Mouse (Mus musculus) CH12.LX (cell line): ENCODE data around the gene Cnn3.

ENCODE experiments used
- CTCF ChIP-seq, 2 experiments: IDR thresholded peaks in 1 of 2; conservative IDR thresholded peaks in 1 of 2; 2 replicates each; pipeline ENCODE4 v1.5.1; 2011 to 2012; ENCODE audit warnings: low read depth in 2 of 2, low read length in 2 of 2, improper control_type of control experiment in 1 of 2, inconsistent platforms in 1 of 2, mild to moderate bottlenecking in 1 of 2, moderate library complexity in 1 of 2
- ELF1 ChIP-seq: IDR thresholded peaks from 2 replicates; pipeline ENCODE4 v1.6.1; 2014; ENCODE audit warnings: low read depth, mild to moderate bottlenecking, inconsistent platforms, low read length, improper control_type of control experiment
- HCFC1 ChIP-seq: IDR thresholded peaks from 2 replicates; pipeline ENCODE4 v1.6.1; 2012; ENCODE audit warnings: low read depth, mild to moderate bottlenecking, inconsistent platforms, low read length, improper control_type of control experiment
- MAZ ChIP-seq: IDR thresholded peaks from 2 replicates; pipeline ENCODE4 v1.6.1; 2012; ENCODE audit warnings: low read depth, mild to moderate bottlenecking, inconsistent platforms, low read length, improper control_type of control experiment, moderate library complexity
- MYC ChIP-seq: IDR thresholded peaks from 2 replicates; pipeline ENCODE4 v1.6.1; 2011; ENCODE audit warnings: low read depth, mild to moderate bottlenecking, improper control_type of control experiment, low read length
- NELFE ChIP-seq: IDR thresholded peaks from 2 replicates; pipeline ENCODE4 v1.6.1; 2011; ENCODE audit warnings: low read depth, low read length, improper control_type of control experiment
- POLR2A ChIP-seq: IDR thresholded peaks from 2 replicates; pipeline ENCODE4 v1.6.1; 2011; ENCODE audit warnings: low read depth, mild to moderate bottlenecking, improper control_type of control experiment, low read length
- RCOR1 ChIP-seq: conservative IDR thresholded peaks from 2 replicates; pipeline ENCODE4 v1.6.1; 2012; ENCODE audit warnings: low read depth, mild to moderate bottlenecking, inconsistent platforms, low read length, improper control_type of control experiment
- UBTF ChIP-seq: IDR thresholded peaks from 2 replicates; pipeline ENCODE4 v1.6.1; 2012; ENCODE audit warnings: low read depth, mild to moderate bottlenecking, inconsistent platforms, low read length, improper control_type of control experiment, moderate library complexity
- USF1 ChIP-seq: IDR thresholded peaks from 2 replicates; pipeline ENCODE4 v1.6.1; 2014; ENCODE audit warnings: low read depth, mild to moderate bottlenecking, inconsistent platforms, low read length, improper control_type of control experiment
- ZNF384 ChIP-seq: IDR thresholded peaks from 2 replicates; pipeline ENCODE4 v1.6.1; 2012; ENCODE audit warnings: low read depth, low read length, improper control_type of control experiment, inconsistent platforms

- TF ChIP-seq POLR2A (no peak), MYC (no peak), CTCF (conservative IDR thresholded peaks at IDR 0.05 in 1 of 2, IDR thresholded peaks at IDR 0.05 in 1 of 2; ENCODE audit: low read depth in 2 of 2, low read length in 2 of 2) (no peak), MAZ (no peak), NELFE (no peak), ZNF384 (no peak), ELF1 (no peak), HCFC1 (no peak), RCOR1 (no peak), USF1 (no peak), UBTF (no peak)
Observed at GRCm38 (mm10) chr3:121471703-121472102, 45.4 kb downstream of the Cnn3 start.
